Mouse (Mus musculus) lung, adult 2 months (tissue): ENCODE measurements around the gene Cbx5.

Experiments
- CTCF ChIP-seq: fragments of 200-500 bp; IDR thresholded peaks from 2 replicates; pipeline ENCODE4 v1.5.1; 2011; ENCODE audit warnings: mild to moderate bottlenecking, low read length, control low read depth; ENCODE audit not compliant: insufficient read depth
- POLR2A ChIP-seq: fragments of 200-500 bp; IDR thresholded peaks from 2 replicates; pipeline ENCODE4 v1.6.1; 2011; ENCODE audit warnings: low read depth, mild to moderate bottlenecking, control low read depth, low read length, borderline replicate concordance; ENCODE audit errors: extremely low read depth

DNA sequence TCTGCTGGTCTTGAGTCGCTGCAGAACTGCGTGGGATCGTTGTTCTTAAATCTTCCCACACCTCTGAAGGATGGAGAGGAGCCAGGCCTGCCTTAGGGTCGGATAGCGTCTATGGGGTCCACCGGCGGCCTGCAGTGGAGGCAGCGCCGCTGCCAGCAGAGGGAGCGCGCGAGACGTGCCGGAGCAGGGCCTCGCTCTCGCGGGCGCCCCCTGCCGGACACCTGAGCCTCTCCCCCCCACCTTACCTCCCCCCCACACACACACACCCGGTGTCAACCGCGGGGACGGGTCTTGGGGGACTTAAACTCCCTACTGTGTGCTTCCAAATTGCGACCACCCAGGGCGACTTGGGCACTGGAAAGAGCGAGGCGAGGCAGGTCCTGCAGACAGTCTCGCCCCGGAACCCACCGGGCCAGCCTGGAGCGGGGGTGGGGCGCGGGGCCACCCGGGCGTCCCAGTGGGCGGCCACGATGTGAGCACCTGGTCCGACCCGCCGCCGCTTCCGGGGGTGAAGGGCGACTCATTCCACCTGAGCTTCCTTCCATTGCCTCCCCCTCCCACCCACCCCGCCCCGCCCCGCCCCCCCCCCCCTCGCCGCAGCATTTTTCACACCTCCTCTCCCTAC, 57.3 kb downstream of the Cbx5 start:
- TF ChIP-seq POLR2A (no peak), CTCF (peak; percentile 74)
